Comparison of ENCODE assay signal across 12 mouse cellular contexts in the genomic region with DNA sequence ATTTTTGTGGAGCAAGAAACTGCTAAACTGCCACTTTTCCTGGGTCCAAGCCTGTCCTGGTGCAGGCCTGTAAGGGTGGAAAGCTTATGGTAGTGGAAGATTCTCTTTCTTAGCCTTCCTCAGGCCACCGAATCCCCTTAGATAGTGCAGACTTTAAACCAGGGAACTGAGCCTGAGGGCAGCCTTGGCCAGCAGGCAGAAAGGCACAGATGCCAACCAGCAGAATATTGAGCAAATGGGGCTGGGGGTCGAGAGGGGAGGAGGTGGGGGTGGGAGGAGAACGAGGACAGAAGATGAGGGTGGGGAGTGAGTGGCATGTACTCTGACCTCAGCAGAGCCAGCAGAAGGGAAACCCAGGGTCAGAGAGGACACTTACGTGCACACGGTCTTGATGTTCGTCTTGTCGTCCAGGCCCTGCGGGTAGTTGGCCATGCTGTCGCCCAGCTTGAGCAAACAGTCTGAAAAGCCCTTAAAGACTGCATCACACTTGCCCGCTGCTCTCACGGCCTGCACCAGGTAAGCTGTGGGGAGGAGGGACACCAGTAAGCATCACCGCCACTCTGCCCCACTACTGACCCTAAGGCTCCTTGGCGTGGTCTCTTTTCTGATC. TPM values are rescaled to one million over a fixed set of nuclear protein-coding genes. Genes with fewer than 3 reads are reported as not detected.
DNase-seq lines count a peak whose midpoint lies in the region; ATAC-seq lines count a peak whose summit lies in the region.
"Had no signal": no experiment of that assay in that cellular context is flagged by ENCODE, and none has a peak within 500 bp of the region (broad histone marks: within the 10 kb centered on the region; RNA-seq: fewer than 3 reads in every experiment).

No protein-coding gene starts in this region.

- peaks cover 81% of the 10 kb centered on the region for H3K27me3 ChIP-seq in hindbrain, embryonic 12.5 days
- peaks cover 5% of the 10 kb centered on the region; the same call in 1 of the 2 replicates for H3K27me3 ChIP-seq in midbrain, embryonic 16.5 days (ENCODE audit: control insufficient read depth, insufficient read depth, low read depth, low read length)

- H3K9me3 ChIP-seq in hindbrain, embryonic 12.5 days (replicated peaks), result no peaks in the 10 kb centered on the region
- H3K9me3 ChIP-seq in midbrain, embryonic 16.5 days (replicated peaks; ENCODE audit: control insufficient read depth, low read length, poor library complexity, severe bottlenecking), result no peaks in the 10 kb centered on the region
- H3K9me3 ChIP-seq: G1E; heart, embryonic 15.5 days had no signal

- H3K9ac ChIP-seq in hindbrain, embryonic 12.5 days, result peak overlapping the region; percentile 77
- H3K9ac ChIP-seq in midbrain, embryonic 16.5 days (ENCODE audit: low read depth, low read length), result peak overlapping the region; percentile 70
- H3K9ac ChIP-seq: heart, embryonic 15.5 days; lung, embryonic 14.5 days had no signal

- peak; percentile 36 for DNase-seq in cerebellum, adult 9-10 months
- DNase-seq in embryo, embryonic 10 days (ENCODE audit: low spot score), result peak; percentile 20
- no peak for DNase-seq in kidney, postnatal 36 days
- no peak for DNase-seq in thymus, postnatal 25 days
- DNase-seq in heart, postnatal 10 days, result no peak
- DNase-seq in gastrocnemius, postnatal 14 days, result no peak
- DNase-seq: adrenal gland, adult 2 months; lung, embryonic 14.5 days had no signal

- ATAC-seq in hindbrain, embryonic 12.5 days (ENCODE audit: low FRiP score), result no peak
- ATAC-seq in midbrain, embryonic 16.5 days, result no peak

- WGBS in hindbrain, embryonic 12.5 days, result 2% methylated on average over 13 of the region's 13 CpGs
- WGBS in midbrain, embryonic 16.5 days, result 3% methylated on average over 13 of the region's 13 CpGs

- intact Hi-C loops in heart, postnatal 10 days (cut with DNase I), result loop anchor here (5.0 to 10.0 kb wide), 3 partner anchors 448 to 715 kb away; partner anchors contain the start of genes Fars2 and Lyrm4
- intact Hi-C loops in gastrocnemius, postnatal 14 days (cut with DNase I; ENCODE audit: low total_unique reads), result no loop called here

- peak overlapping the region; percentile 60 for H3K4me2 ChIP-seq in hindbrain, embryonic 12.5 days (replicated peaks)
- peak overlapping the region; percentile 58 for H3K4me2 ChIP-seq in midbrain, embryonic 16.5 days (ENCODE audit: low read length)
- H3K4me2 ChIP-seq: heart, embryonic 15.5 days; lung, embryonic 14.5 days had no signal

- peak overlapping the region; percentile 95 for H3K27ac ChIP-seq in hindbrain, embryonic 12.5 days
- H3K27ac ChIP-seq in midbrain, embryonic 16.5 days (ENCODE audit: low read length), result peak overlapping the region; percentile 96
- H3K27ac ChIP-seq: heart, embryonic 15.5 days had no signal

- H3K4me3 ChIP-seq in hindbrain, embryonic 12.5 days, result peak overlapping the region; percentile 44
- H3K4me3 ChIP-seq in midbrain, embryonic 16.5 days (ENCODE audit: low read depth, low read length), result peak overlapping the region; percentile 60
- H3K4me3 ChIP-seq: heart, embryonic 15.5 days had no signal

- H3K4me1 ChIP-seq in hindbrain, embryonic 12.5 days, result peaks cover 24% of the 10 kb centered on the region
- H3K4me1 ChIP-seq in midbrain, embryonic 16.5 days (ENCODE audit: control insufficient read depth, insufficient read depth, low read length), result peaks cover 11% of the 10 kb centered on the region

- no peaks in the 10 kb centered on the region for H3K36me3 ChIP-seq in hindbrain, embryonic 12.5 days
- no peaks in the 10 kb centered on the region for H3K36me3 ChIP-seq in midbrain, embryonic 16.5 days (ENCODE audit: control insufficient read depth, insufficient read depth, low read length)
- H3K36me3 ChIP-seq: G1E; heart, embryonic 15.5 days had no signal

RNA-seq across cellular contexts. Expression of gene Nrn1, which starts 5.1 kb away (rescaled TPM):
- 43.8 and 47.0 TPM in 2 replicates for polyA plus RNA-seq in hindbrain, embryonic 12.5 days (2016; fragmentation: Nextera tagmentation; extraction: Ambion mirVana)
- polyA plus RNA-seq in midbrain, embryonic 16.5 days (2015; fragmentation: Nextera tagmentation; extraction: Ambion mirVana), result 77.0 and 80.2 TPM in 2 replicates
- total RNA-seq in heart, postnatal 10 days (2021), result 1 to 10 TPM in 1 of 2 experiments, under 1 TPM in 1; 0.94 to 1.1 TPM
- 1 to 10 TPM; 1.5 to 1.7 TPM for total RNA-seq in gastrocnemius, postnatal 14 days (2021)
- polyA plus RNA-seq: G1E had no signal

Comparison
In these comparisons a context has a peak if more than half of its experiments do, and no peak if none do; other contexts are left out.
1. DNase-seq: peak in cerebellum, adult 9-10 months (single experiment) and embryo, embryonic 10 days (single experiment); none in kidney, postnatal 36 days (0 of 2), thymus, postnatal 25 days (single experiment), heart, postnatal 10 days (0 of 2) and gastrocnemius, postnatal 14 days (single experiment).